Mouse (Mus musculus) hindbrain, postnatal 0 days (tissue): ENCODE measurements at regions not wholly inside any gene's neighbourhood (a gene's known extent, or its start where the extent isn't known, plus 50 kb on each side); places are given as distances from the start of the nearest gene placed in this dataset.

ENCODE experiments used
- ATAC-seq: fragments of 200-750 bp; cut with Nextera tagmentation; 2 replicates; pipeline ENCODE4 v1.8.0; 2017; ENCODE audit warnings: mild to moderate bottlenecking, moderate TSS enrichment, moderate library complexity
- DNase-seq: peaks from one replicate; pipeline ENCODE4 v3.0.0-alpha.2; 2015; ENCODE audit warnings: low spot score
- H3K27ac ChIP-seq: fragments of 300-500 bp; sonication (generic); 2 replicates; pipeline ENCODE4 v1.5.1; 2014; ENCODE audit warnings: mild to moderate bottlenecking
- H3K27me3 ChIP-seq: fragments of 300-500 bp; sonication (generic); 2 replicates; pipeline ENCODE4 v1.6.1; 2014; ENCODE audit warnings: low read length, mixed read lengths; ENCODE audit not compliant: insufficient read depth
- H3K36me3 ChIP-seq: fragments of 300-500 bp; sonication (generic); 2 replicates; pipeline ENCODE4 v1.6.1; 2014; ENCODE audit warnings: low read length, mixed read lengths; ENCODE audit not compliant: insufficient read depth
- H3K4me1 ChIP-seq: fragments of 300-500 bp; sonication (generic); 2 replicates; pipeline ENCODE4 v1.6.1; 2014; ENCODE audit warnings: antibody characterized with exemption, low read length, mixed read lengths; ENCODE audit not compliant: insufficient read depth
- H3K4me2 ChIP-seq: fragments of 300-500 bp; sonication (generic); 2 replicates; pipeline ENCODE4 v1.6.1; 2014; ENCODE audit warnings: low read depth, mild to moderate bottlenecking, low read length, moderate library complexity, mixed read lengths
- H3K4me3 ChIP-seq: fragments of 300-500 bp; sonication (generic); 2 replicates; pipeline ENCODE4 v1.5.1; 2014; ENCODE audit warnings: low read length
- H3K9ac ChIP-seq: fragments of 300-500 bp; sonication (generic); replicated peaks from 2 replicates; pipeline ENCODE4 v1.6.1; 2014; ENCODE audit warnings: mild to moderate bottlenecking, low read length, moderate library complexity, mixed read lengths
- H3K9me3 ChIP-seq: fragments of 300-500 bp; sonication (generic); 2 replicates; pipeline ENCODE4 v1.6.1; 2016; ENCODE audit warnings: low read length, mixed read lengths
- CTCF ChIP-seq: IDR thresholded peaks from 2 replicates; pipeline ENCODE4 v1.5.1; 2016; ENCODE audit warnings: antibody characterized with exemption, control low read depth, low read depth
- WGBS: fragments of 180-500 bp; shearing (Covaris S2); extraction: QIAGEN DNeasy Blood & Tissue Kit; methylation state at CpG from one replicate; pipeline ENCODE4 v1.1.7; 2014; 5-methylcytosine and 5-hydroxymethylcytosine counted together

- Histone ChIP-seq H3K4me1 (no peaks in the 10 kb centered on the region), H3K4me2 (no peak overlapping the region), H3K9me3 (no peaks in the 10 kb centered on the region), H3K36me3 (no peaks in the 10 kb centered on the region), H3K27ac (no peak overlapping the region), H3K9ac (no peak overlapping the region), H3K27me3 (no peaks in the 10 kb centered on the region), H3K4me3 (no peak overlapping the region)
- 93% methylated on average over 3 of the region's 3 CpGs for WGBS
- no peak for ATAC-seq
- TF ChIP-seq CTCF, result no peak
- DNase-seq, result no peak
Measured at GRCm38 (mm10) chr1:50665139-50665538, 235.3 kb upstream of the Tmeff2 start.

GRCm38 (mm10) chr1:50682971-50683370 is 217.5 kb upstream of the Tmeff2 start:
- H3K36me3 ChIP-seq, result no peaks in the 10 kb centered on the region
- H3K4me2 ChIP-seq, result no peak overlapping the region
- ATAC-seq (no peak), DNase-seq (no peak)
- H3K4me1 ChIP-seq, result no peaks in the 10 kb centered on the region
- no peak overlapping the region for H3K27ac ChIP-seq
- 81% methylated on average over 3 of the region's 3 CpGs for WGBS
- TF ChIP-seq CTCF, result no peak
- H3K9ac ChIP-seq, result no peak overlapping the region
- no peak overlapping the region for H3K4me3 ChIP-seq
- H3K9me3 ChIP-seq, result no peaks in the 10 kb centered on the region
- H3K27me3 ChIP-seq, result no peaks in the 10 kb centered on the region

- TF ChIP-seq CTCF, result no peak
- H3K9ac ChIP-seq, result no peak overlapping the region
- no peak overlapping the region for H3K27ac ChIP-seq
- H3K4me3 ChIP-seq, result no peak overlapping the region
- no peaks in the 10 kb centered on the region for H3K9me3 ChIP-seq
- H3K36me3 ChIP-seq, result no peaks in the 10 kb centered on the region
- no peaks in the 10 kb centered on the region for H3K27me3 ChIP-seq
- H3K4me2 ChIP-seq, result no peak overlapping the region
- DNase-seq, result no peak
- ATAC-seq, result no peak
- no peaks in the 10 kb centered on the region for H3K4me1 ChIP-seq
- 57% methylated on average over 2 of the region's 2 CpGs for WGBS
Measured at GRCm38 (mm10) chr1:50685361-50685760, 215.1 kb upstream of the Tmeff2 start.

GRCm38 (mm10) chr1:50696916-50697315 is 203.5 kb upstream of the Tmeff2 start:
- no peak overlapping the region for H3K27ac ChIP-seq
- H3K4me1 ChIP-seq, result no peaks in the 10 kb centered on the region
- H3K4me3 ChIP-seq, result no peak overlapping the region
- DNase-seq (no peak), ATAC-seq (no peak)
- no peak for TF ChIP-seq CTCF
- WGBS, result 84% methylated on average over 1 of the region's 1 CpGs
- no peak overlapping the region for H3K9ac ChIP-seq
- H3K27me3 ChIP-seq, result no peaks in the 10 kb centered on the region
- H3K4me2 ChIP-seq, result no peak overlapping the region
- H3K36me3 ChIP-seq, result no peaks in the 10 kb centered on the region
- H3K9me3 ChIP-seq, result no peaks in the 10 kb centered on the region

GRCm38 (mm10) chr1:50697333-50698216 is 202.9 kb upstream of the Tmeff2 start:
- Histone ChIP-seq H3K9me3 (no peaks in the 10 kb centered on the region), H3K27ac (no peak overlapping the region), H3K4me3 (no peak overlapping the region), H3K9ac (no peak overlapping the region), H3K4me1 (no peaks in the 10 kb centered on the region), H3K4me2 (no peak overlapping the region), H3K27me3 (no peaks in the 10 kb centered on the region), H3K36me3 (no peaks in the 10 kb centered on the region)
- no peak for TF ChIP-seq CTCF
- DNase-seq (no peak), ATAC-seq (no peak)
- WGBS, result 84% methylated on average over 7 of the region's 7 CpGs

- H3K9me3 ChIP-seq, result no peaks in the 10 kb centered on the region
- no peaks in the 10 kb centered on the region for H3K36me3 ChIP-seq
- DNase-seq (no peak), ATAC-seq (no peak)
- H3K4me1 ChIP-seq, result no peaks in the 10 kb centered on the region
- no peak overlapping the region for H3K4me3 ChIP-seq
- 93% methylated on average over 2 of the region's 2 CpGs for WGBS
- no peak for TF ChIP-seq CTCF
- no peaks in the 10 kb centered on the region for H3K27me3 ChIP-seq
- no peak overlapping the region for H3K4me2 ChIP-seq
- H3K27ac ChIP-seq, result no peak overlapping the region
- H3K9ac ChIP-seq, result no peak overlapping the region
Measured at GRCm38 (mm10) chr1:50704639-50705038, 195.8 kb upstream of the Tmeff2 start.

- Histone ChIP-seq H3K4me2 (no peak overlapping the region), H3K9me3 (no peaks in the 10 kb centered on the region), H3K4me3 (no peak overlapping the region), H3K27me3 (no peaks in the 10 kb centered on the region), H3K9ac (no peak overlapping the region), H3K27ac (no peak overlapping the region), H3K36me3 (no peaks in the 10 kb centered on the region), H3K4me1 (no peaks in the 10 kb centered on the region)
- WGBS, result 74% methylated on average over 5 of the region's 5 CpGs
- ATAC-seq (no peak), DNase-seq (no peak)
- no peak for TF ChIP-seq CTCF
Measured at GRCm38 (mm10) chr1:50745049-50745448, 155.4 kb upstream of the Tmeff2 start.
